Comparison of ENCODE assay signal across 8 mouse cellular contexts in the genomic region with DNA sequence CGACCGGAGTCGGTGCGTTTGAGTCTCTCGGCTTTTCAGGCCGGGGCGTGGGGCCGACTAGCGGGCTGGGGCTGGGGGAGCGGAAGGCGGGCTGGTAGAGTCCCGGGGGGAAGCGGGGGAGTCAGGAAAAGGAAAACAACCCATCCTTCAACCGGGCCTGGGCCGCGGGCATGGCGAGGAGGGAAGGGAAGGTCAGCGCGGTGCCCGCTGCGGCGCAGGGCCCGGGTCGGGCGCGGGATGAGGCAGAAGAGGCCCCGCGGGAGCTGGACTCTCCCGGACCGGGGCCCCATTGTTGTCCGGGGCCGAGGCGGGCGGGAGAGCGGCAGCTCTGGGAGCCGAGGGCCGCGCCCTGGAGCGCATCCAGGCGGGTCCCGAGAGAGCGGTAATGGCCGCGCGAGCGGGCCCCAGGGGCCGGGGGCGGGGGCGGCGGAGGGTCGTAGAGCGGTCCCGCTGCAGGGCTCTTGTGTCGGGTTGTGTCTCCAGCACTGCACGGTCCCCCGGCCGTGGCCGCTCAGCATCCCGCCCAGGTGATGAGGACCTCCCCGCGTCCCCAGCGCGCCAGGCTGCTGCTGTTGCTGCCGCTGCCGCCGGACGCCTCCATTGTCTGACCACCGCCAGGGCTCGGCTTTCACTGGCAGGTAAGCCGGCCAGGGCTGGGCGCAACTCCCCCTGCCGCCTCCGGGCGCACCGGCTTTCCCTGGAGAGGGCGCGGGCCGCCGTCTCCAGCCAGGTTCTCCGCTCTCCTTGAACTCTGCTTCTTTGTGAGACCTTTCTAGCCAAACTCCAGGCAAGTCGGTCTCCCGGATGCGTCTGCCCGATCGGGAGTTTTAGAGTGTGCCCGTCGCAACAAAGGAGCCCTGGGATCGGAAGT. TPM values are rescaled to one million over a fixed set of nuclear protein-coding genes. Genes with fewer than 3 reads are reported as not detected.
DNase-seq lines count a peak whose midpoint lies in the region; ATAC-seq and TF ChIP-seq lines count a peak whose summit lies in the region.

No protein-coding gene starts in this region.

- no peak for TF ChIP-seq RAD21 in MEL (IDR thresholded peaks at IDR 0.05; ENCODE audit: low read depth, low read length)

- H3K4me2 ChIP-seq in heart, postnatal 0 days (ENCODE audit: low read depth, low read length) = peak overlapping the region; percentile 98
- peak overlapping the region; percentile 99 for H3K4me2 ChIP-seq in midbrain, embryonic 12.5 days (replicated peaks)

- under 1% methylated on average over 85 of the region's 88 CpGs for WGBS in heart, postnatal 0 days
- under 1% methylated on average over 75 of the region's 88 CpGs for WGBS in midbrain, embryonic 12.5 days

- H3K4me1 ChIP-seq in MEL (ENCODE audit: control insufficient read depth in 1 of 2, insufficient read depth in 2 of 2, low read length in 2 of 2) = peaks cover 13 to 16% of the 10 kb centered on the region in 2 experiments
- H3K4me1 ChIP-seq in heart, postnatal 0 days (ENCODE audit: control insufficient read depth, insufficient read depth) = no peaks in the 10 kb centered on the region
- H3K4me1 ChIP-seq in midbrain, embryonic 12.5 days = peaks cover 41% of the 10 kb centered on the region

- ATAC-seq in heart, postnatal 0 days (ENCODE audit: insufficient read depth, low read depth) = peak; percentile 56
- ATAC-seq in midbrain, embryonic 12.5 days (ENCODE audit: low FRiP score, low read depth) = peak; percentile 61; the same call in 1 of the 2 replicates

- peak; percentile 57 for DNase-seq in A20 (ENCODE audit: low read depth, low spot score)
- peak; percentile 38 for DNase-seq in MEL (ENCODE audit: low read depth, low spot score)
- DNase-seq in cerebellum, postnatal 36 days = peak; percentile 46 to 58
- no peak for DNase-seq in heart, postnatal 0 days (ENCODE audit: low spot score)
- DNase-seq in kidney, postnatal 4 days = peak; percentile 62 to 79
- DNase-seq in testis, postnatal 14 days (ENCODE audit: low spot score) = peak; percentile 62
- no peak for DNase-seq in layer of hippocampus, adult 9-11 months

- peaks cover 36% of the 10 kb centered on the region for H3K79me2 ChIP-seq in MEL (ENCODE audit: control insufficient read depth, insufficient read depth, low read length, poor library complexity)

- H3K27ac ChIP-seq in MEL (ENCODE audit: control insufficient read depth, low read depth, low read length) = peak overlapping the region; percentile 63
- H3K27ac ChIP-seq in heart, postnatal 0 days (ENCODE audit: low read depth) = peak overlapping the region; percentile 80
- H3K27ac ChIP-seq in midbrain, embryonic 12.5 days (replicated peaks) = peak overlapping the region; percentile 96

- H3K4me3 ChIP-seq in MEL (ENCODE audit: control insufficient read depth in 1 of 2, insufficient read depth in 1 of 2, low read depth in 2 of 2, low read length in 2 of 2) = peak overlapping the region; percentile 73 to 89
- H3K4me3 ChIP-seq in heart, postnatal 0 days (ENCODE audit: low read depth, low read length) = peak overlapping the region; percentile 99
- H3K4me3 ChIP-seq in midbrain, embryonic 12.5 days = peak overlapping the region; percentile 99

- TF ChIP-seq POLR2A in MEL (IDR thresholded peaks at IDR 0.05; ENCODE audit: control insufficient read depth in 1 of 2, insufficient read depth in 1 of 2, low read depth in 1 of 2, low read length in 2 of 2, poor library complexity in 1 of 2) = no peak

- no peak for TF ChIP-seq EP300 in MEL (IDR thresholded peaks at IDR 0.05; ENCODE audit: low read depth in 1 of 2, low read length in 2 of 2)
- TF ChIP-seq EP300 in heart, postnatal 0 days (IDR thresholded peaks at IDR 0.05; ENCODE audit: low read depth) = no peak

- H3K9me3 ChIP-seq in MEL (replicated peaks; ENCODE audit: insufficient read depth, low read length) = no peaks in the 10 kb centered on the region
- no peaks in the 10 kb centered on the region for H3K9me3 ChIP-seq in heart, postnatal 0 days (replicated peaks; ENCODE audit: control insufficient read depth, low read length)
- no peaks in the 10 kb centered on the region for H3K9me3 ChIP-seq in midbrain, embryonic 12.5 days

- peaks cover 0 to 28% of the 10 kb centered on the region in 2 experiments; a peak in 3 of 4 replicates for H3K36me3 ChIP-seq in MEL (ENCODE audit: control insufficient read depth in 1 of 2, insufficient read depth in 2 of 2, low read length in 2 of 2)
- H3K36me3 ChIP-seq in heart, postnatal 0 days (replicated peaks; ENCODE audit: control insufficient read depth, insufficient read depth, low read length) = peaks cover 10% of the 10 kb centered on the region; the same call in 1 of the 2 replicates
- H3K36me3 ChIP-seq in midbrain, embryonic 12.5 days = peaks cover 10% of the 10 kb centered on the region; the same call in 1 of the 2 replicates

- peak overlapping the region; percentile 98 for H3K9ac ChIP-seq in MEL (ENCODE audit: control insufficient read depth, low read depth, low read length, poor library complexity, severe bottlenecking)
- peak overlapping the region; percentile 89 for H3K9ac ChIP-seq in heart, postnatal 0 days (replicated peaks; ENCODE audit: low read depth, low read length)
- H3K9ac ChIP-seq in midbrain, embryonic 12.5 days (replicated peaks) = peak overlapping the region; percentile 99

- H3K27me3 ChIP-seq in MEL (ENCODE audit: control insufficient read depth in 1 of 2, insufficient read depth in 2 of 2, low read length in 2 of 2) = no peaks in the 10 kb centered on the region
- H3K27me3 ChIP-seq in heart, postnatal 0 days (ENCODE audit: control insufficient read depth, insufficient read depth, low read length) = peaks cover 40% of the 10 kb centered on the region
- H3K27me3 ChIP-seq in midbrain, embryonic 12.5 days = peaks cover 22% of the 10 kb centered on the region

- TF ChIP-seq CTCF in MEL (IDR thresholded peaks at IDR 0.05 in 2 of 3, conservative IDR thresholded peaks at IDR 0.05 in 1 of 3; ENCODE audit: control insufficient read depth in 1 of 3, insufficient read depth in 1 of 3, low read depth in 2 of 3, low read length in 3 of 3, poor library complexity in 1 of 3, severe bottlenecking in 1 of 3) = no peak
- TF ChIP-seq CTCF in heart, postnatal 0 days (IDR thresholded peaks at IDR 0.05; ENCODE audit: low read depth) = no peak

TF ChIP-seq in MEL, 35 proteins besides CTCF, POLR2A, EP300 and RAD21:
- TF ChIP-seq UBTF (IDR thresholded peaks at IDR 0.05; ENCODE audit: borderline replicate concordance, insufficient read depth, low read depth, low read length) = 0 out of 2 replicates have a peak, but pooled peaks have one; percentile 17
- TF ChIP-seq GATA1 (IDR thresholded peaks at IDR 0.05; ENCODE audit: low read depth, low read length) = no peak
- no peak for TF ChIP-seq TCF12 (IDR thresholded peaks at IDR 0.05; ENCODE audit: low read depth, low read length)
- TF ChIP-seq SIN3A (IDR thresholded peaks at IDR 0.05; ENCODE audit: low read length) = peak; percentile 16; the same call in 1 of the 2 replicates
- TF ChIP-seq MXI1 (IDR thresholded peaks at IDR 0.05; ENCODE audit: low read depth, low read length) = no peak
- no peak for TF ChIP-seq CHD1 (IDR thresholded peaks at IDR 0.05; ENCODE audit: low read depth, low read length)
- TF ChIP-seq RCOR1 (IDR thresholded peaks at IDR 0.05; ENCODE audit: low read depth, low read length) = 0 out of 2 replicates have a peak, but pooled peaks have one; percentile 12

RNA-seq across cellular contexts. Expression of gene Zfp664, which starts 0.6 kb away (rescaled TPM):
- total RNA-seq in MEL (2012; rRNA removed) = 15.9 and 18.6 TPM in 2 replicates
- polyA plus RNA-seq in MEL (2012; ENCODE audit: insufficient read depth in 1 of 2, insufficient read length in 2 of 2, low read depth in 1 of 2, low replicate concordance in 2 of 2, missing spikeins in 1 of 2) = 100 to 1,000 TPM in 1 of 2 experiments, 10 to 100 TPM in 1; 37.7 to 205 TPM
- total RNA-seq in heart, postnatal 0 days (2014; rRNA removed; ENCODE audit: low replicate concordance) = 15.5 and 32.9 TPM in 2 replicates
- polyA plus RNA-seq in heart, postnatal 0 days (2015; fragmentation: Nextera tagmentation; extraction: Ambion mirVana) = 37.5 and 40.6 TPM in 2 replicates
- polyA plus RNA-seq in midbrain, embryonic 12.5 days (2016; fragmentation: Nextera tagmentation; extraction: Ambion mirVana) = 171 and 173 TPM in 2 replicates

RNA-seq across cellular contexts. Expression of gene Ccdc92, which starts 0.9 kb away (rescaled TPM):
- 7.6 and 9.2 TPM in 2 replicates for total RNA-seq in MEL (2012; rRNA removed)
- polyA plus RNA-seq in MEL (2012; ENCODE audit: insufficient read depth in 1 of 2, insufficient read length in 2 of 2, low read depth in 1 of 2, low replicate concordance in 2 of 2, missing spikeins in 1 of 2) = 100 to 1,000 TPM in 1 of 2 experiments, 10 to 100 TPM in 1; 40.3 to 467 TPM
- 1.8 and 4.7 TPM in 2 replicates for total RNA-seq in heart, postnatal 0 days (2014; rRNA removed; ENCODE audit: low replicate concordance)
- 0.64 and 1.1 TPM in 2 replicates for polyA plus RNA-seq in heart, postnatal 0 days (2015; fragmentation: Nextera tagmentation; extraction: Ambion mirVana)
- polyA plus RNA-seq in midbrain, embryonic 12.5 days (2016; fragmentation: Nextera tagmentation; extraction: Ambion mirVana) = 20.8 and 21.3 TPM in 2 replicates

Comparison
In these comparisons a context has a peak if more than half of its experiments do, and no peak if none do; other contexts are left out.
1. DNase-seq: peak in A20 (single experiment), MEL (single experiment), cerebellum, postnatal 36 days (2 of 2), kidney, postnatal 4 days (2 of 2) and testis, postnatal 14 days (single experiment); none in heart, postnatal 0 days (single experiment) and layer of hippocampus, adult 9-11 months (single experiment).
2. RNA of gene Ccdc92, which starts 0.9 kb away (polyA plus RNA-seq): 40.3 to 467 TPM in MEL and 20.8 to 21.3 TPM in midbrain, embryonic 12.5 days; 0.64 to 1.1 TPM in heart, postnatal 0 days; every median in the first group is over 10 times any median in the second.
3. Peak in every context shown above with its lines, with median percentiles within 50 percentile points of each other: H3K27ac ChIP-seq, H3K4me3 ChIP-seq and H3K9ac ChIP-seq.